Mouse (Mus musculus) left cerebral cortex, adult 8-10 months (tissue): ENCODE results near the gene Btbd16. TPM values are rescaled to one million over a fixed set of nuclear protein-coding genes. Genes with fewer than 3 reads are reported as not detected.

Experiments
- DNase-seq, 2 experiments: peaks; one replicate each; pipeline ENCODE4 v3.0.0; 2022; ENCODE audit warnings: low spot score in 2 of 2
- total RNA-seq, 4 experiments: library from RNA; stranded (reverse); gene quantifications; 2 replicates each; pipeline ENCODE4 v1.2.4; 2022

Gene Btbd16
- total RNA-seq, 4 experiments from 2014 or later, result 0.16 to 0.49 (median 0.41) TPM; not detected in 1

DNA sequence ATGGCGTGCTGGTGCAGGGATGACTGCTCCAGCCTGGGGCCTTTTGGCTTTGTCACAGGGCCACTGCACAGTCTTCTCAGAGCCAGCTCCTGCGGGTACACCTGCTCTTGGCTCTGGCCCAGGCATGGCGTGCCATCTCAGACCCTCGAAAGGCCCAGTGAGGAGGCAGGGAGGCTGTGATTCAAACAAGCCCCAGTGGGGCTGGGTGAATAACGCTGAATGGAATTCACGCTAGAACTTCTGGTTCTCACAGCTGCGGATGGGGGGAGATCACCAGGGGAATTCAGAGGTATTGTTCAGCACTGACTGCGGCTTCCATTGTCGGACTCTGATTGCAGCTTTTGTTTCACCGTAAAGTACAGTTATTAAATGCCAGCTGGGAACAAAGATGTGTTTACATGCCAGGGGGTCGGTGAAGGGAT is 86.9 kb downstream of the Btbd16 start:
- no peak for DNase-seq

DNA sequence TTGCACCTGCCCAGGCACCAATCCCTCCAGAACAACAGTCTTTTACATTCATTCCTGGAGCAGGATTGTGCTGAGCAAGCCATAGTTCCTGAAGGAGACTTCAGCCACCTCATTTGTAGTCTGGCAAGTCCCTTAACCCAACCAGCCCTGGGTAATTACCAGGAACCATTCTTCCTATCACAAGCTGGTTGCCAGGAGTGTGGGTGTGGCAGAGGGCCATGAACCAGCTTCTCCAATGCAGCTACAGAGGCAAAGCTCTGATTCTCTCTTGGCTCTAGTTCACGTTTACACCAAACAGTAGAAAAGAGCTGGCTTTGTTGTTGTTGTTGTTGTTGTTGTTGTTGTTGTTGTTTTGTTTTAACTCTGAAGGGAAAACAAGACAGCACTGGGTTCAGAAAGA is 88.6 kb downstream of the Btbd16 start:
- DNase-seq, result no peak

DNA sequence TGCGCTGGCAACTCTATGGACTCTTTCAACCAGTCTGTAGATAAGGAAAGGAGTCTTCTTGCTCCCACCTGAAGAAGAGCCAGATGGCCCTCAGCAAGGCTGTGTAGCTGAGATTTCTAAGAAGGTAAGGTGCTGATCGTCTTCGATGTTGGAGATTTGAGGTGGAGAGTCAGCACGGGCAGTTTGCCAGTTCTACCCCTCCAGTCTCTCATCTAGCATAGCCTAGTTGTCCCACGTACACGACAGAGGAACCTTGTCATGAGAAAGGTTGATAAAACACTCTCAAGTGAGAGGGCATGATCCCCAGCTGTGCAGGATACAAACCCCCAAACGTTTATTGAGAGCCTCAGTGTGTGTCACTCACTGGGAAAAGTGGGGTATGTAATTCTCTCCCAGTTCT is 90.8 kb downstream of the Btbd16 start:
- no peak for DNase-seq

DNA sequence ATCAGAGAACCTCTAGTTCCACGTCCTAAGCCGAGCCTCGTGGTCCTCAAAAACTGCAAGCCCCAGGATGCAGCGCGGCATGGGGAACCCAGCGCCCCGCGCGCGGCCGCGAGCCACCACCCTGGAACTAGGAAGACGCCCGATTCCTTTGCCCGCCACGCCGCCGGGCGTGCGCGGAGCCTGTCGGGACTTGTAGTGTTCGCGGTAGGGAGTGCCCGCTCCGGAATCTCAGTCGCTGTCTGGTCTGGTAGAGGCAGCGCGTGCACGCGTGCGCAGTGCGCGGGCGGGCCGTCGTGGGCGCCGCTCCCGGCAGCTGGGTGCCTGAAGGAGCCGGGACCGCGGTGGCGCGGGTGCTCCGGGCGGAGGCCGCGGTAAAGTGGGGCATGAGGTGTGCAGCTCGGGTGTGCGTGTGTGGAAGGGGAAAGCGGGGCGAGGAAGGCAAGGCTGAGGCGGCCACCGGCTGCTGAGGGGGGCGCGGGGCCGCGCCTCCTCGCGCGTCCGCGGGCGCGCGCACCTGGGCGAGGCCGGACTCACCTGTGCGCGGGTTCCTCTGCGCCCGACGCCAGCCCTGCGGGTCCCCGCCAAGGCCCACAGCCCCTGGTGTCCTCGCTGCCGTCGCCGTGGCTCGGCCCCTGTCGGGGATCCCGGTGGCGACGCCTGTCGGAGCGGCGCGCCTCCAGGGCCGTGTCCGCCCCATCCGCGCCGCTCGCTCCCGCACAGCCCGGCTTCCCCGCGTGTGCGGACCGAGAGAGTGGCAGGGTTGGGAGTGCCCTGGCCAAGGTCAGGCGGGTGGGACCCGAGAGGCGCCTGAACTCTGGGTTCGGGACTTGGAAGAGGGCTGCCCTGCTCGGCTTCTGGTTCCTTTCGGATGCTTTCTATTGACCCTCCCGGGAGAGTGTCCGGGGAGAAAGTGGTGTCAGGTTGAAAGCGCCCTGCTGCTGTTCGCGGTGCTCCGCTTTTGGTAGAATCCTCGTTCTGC is 92.0 kb downstream of the Btbd16 start, which contains the start of gene Plekha1:
Gene Plekha1, plus strand, starts transcription at position 144 of the 979 bp plus-strand sequence.
- DNase-seq, result peak; percentile 95 to 99

DNA sequence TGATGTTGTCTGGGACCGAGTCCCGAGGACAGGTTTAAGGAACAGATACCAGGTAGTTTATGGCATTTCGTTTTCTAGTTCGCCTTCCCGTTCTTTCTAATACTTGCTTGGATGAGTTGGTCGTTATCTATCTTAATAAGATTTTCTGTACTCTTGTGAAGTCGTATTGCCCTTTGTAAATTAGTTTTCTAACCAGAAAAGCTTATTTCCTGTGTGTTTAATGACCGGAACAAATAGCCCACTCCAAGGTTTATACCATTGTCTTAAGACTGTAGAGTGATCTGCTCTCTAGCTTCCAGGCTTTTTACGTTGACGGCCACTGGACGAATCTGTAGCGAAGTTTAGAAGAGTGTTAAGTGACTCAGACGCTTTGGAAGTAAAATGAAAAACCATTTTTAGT is 92.8 kb downstream of the Btbd16 start:
- DNase-seq, result no peak

DNA sequence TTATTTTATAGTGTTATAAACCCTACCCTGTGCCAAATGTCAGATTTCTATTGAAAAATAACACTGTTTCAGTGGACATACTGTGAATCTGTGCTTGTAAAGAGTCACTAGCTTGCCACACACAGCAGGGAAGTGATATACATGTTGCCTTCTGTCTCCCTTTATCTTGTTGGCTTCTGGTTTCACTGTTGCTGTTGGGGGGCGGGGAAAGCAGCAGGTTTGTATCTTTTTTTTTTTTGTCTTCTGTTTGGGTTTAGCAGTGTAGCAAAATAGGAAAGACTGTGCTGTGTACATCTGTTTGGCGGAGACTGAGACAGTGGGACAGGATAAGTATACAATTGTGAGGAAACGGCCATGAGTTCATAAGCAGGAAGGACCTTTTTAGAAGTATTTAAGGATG is 93.4 kb downstream of the Btbd16 start:
- no peak for DNase-seq

Other genes starting within 250 kb of the Btbd16 start
- 10 to 100 TPM; 37.5 to 40.9 (median 40.4) TPM for gene Nsmce4a, start 201.0 kb upstream of the Btbd16 start, total RNA-seq
- 10 to 100 TPM; 64.2 to 70.3 (median 68.0) TPM for gene Tacc2, start 196.6 kb upstream of the Btbd16 start, total RNA-seq
- gene Plekha1, start 91.7 kb downstream of the Btbd16 start, total RNA-seq, result 100 to 1,000 TPM in 1 of 4 experiments, 10 to 100 TPM in 3; 94.6 to 101 (median 96.9) TPM
- 100 to 1,000 TPM; 156 to 180 (median 161) TPM for gene Htra1, start 162.0 kb downstream of the Btbd16 start, total RNA-seq